Mouse (Mus musculus) heart, adult 2 months (tissue): ENCODE data around the gene Pbld2. TPM values are rescaled to one million over a fixed set of nuclear protein-coding genes. Genes with fewer than 3 reads are reported as not detected.
"Not testable (repeated sequence)": the region's sequence is repeated elsewhere in the genome, so short reads cannot be mapped to it uniquely, and the experiment has no call there.

Experiments
- DNase-seq, 2 experiments: peaks; one replicate each; pipeline ENCODE4 v3.0.0; 2021
- H3K27ac ChIP-seq: fragments of 200-600 bp; 2 replicates; pipeline ENCODE4 v1.8.1; 2022
- H3K27me3 ChIP-seq: fragments of 200-500 bp; 2 replicates; pipeline ENCODE4 v1.6.1; 2012; ENCODE audit warnings: mild to moderate bottlenecking, low read length, inconsistent platforms, mixed read lengths; ENCODE audit not compliant: control insufficient read depth, insufficient read depth
- H3K36me3 ChIP-seq: fragments of 200-500 bp; 2 replicates; pipeline ENCODE4 v1.6.1; 2012; ENCODE audit warnings: low read length, inconsistent platforms; ENCODE audit not compliant: control insufficient read depth, insufficient read depth
- H3K4me1 ChIP-seq: fragments of 200-500 bp; 2 replicates; pipeline ENCODE4 v1.6.1; 2011; ENCODE audit warnings: low read length; ENCODE audit not compliant: control insufficient read depth, insufficient read depth
- H3K4me3 ChIP-seq: fragments of 200-600 bp; 2 replicates; pipeline ENCODE4 v1.8.1; 2022
- H3K79me2 ChIP-seq: fragments of 200-500 bp; replicated peaks from 2 replicates; pipeline ENCODE4 v1.6.1; 2012; ENCODE audit warnings: mild to moderate bottlenecking, inconsistent platforms, low read length, moderate library complexity, mixed read lengths; ENCODE audit not compliant: control insufficient read depth, insufficient read depth
- H3K9ac ChIP-seq: fragments of 200-500 bp; 2 replicates; pipeline ENCODE4 v1.6.1; 2012; ENCODE audit warnings: low read depth, mild to moderate bottlenecking, control low read depth, inconsistent platforms, low read length, mixed read lengths
- CTCF ChIP-seq: fragments of 200-600 bp; IDR thresholded peaks from 2 replicates; pipeline ENCODE4 v1.8.1; 2022; ENCODE audit warnings: antibody characterized with exemption, mild to moderate bottlenecking, moderate library complexity
- EP300 ChIP-seq: fragments of 200-500 bp; IDR thresholded peaks from 2 replicates; pipeline ENCODE4 v1.6.1; 2011; ENCODE audit warnings: low read depth, low read length, control low read depth; ENCODE audit not compliant: insufficient read depth
- POLR2A ChIP-seq: fragments of 200-500 bp; IDR thresholded peaks from 2 replicates; pipeline ENCODE4 v1.6.1; 2011; ENCODE audit warnings: mild to moderate bottlenecking, low read depth, low read length, control low read depth; ENCODE audit not compliant: insufficient read depth
- WGBS: fragments of 180-500 bp; shearing (Covaris S2); methylation state at CpG from one replicate; pipeline ENCODE4 v1.1.7; 2018; 5-methylcytosine and 5-hydroxymethylcytosine counted together
- intact Hi-C: fragments of 180-260 bp; cut with DNase I; formaldehyde crosslinking; loops from one replicate; pipeline ENCODE4 v1.15.1; 2025
- polyA plus RNA-seq: library from polyadenylated mRNA; depleted of rRNA; stranded (reverse); fragments of >200 nt; gene quantifications from 2 replicates; pipeline ENCODE4 v1.2.3, GENCODE M21; 2012
- total RNA-seq, 2 experiments: library from RNA; stranded (reverse); gene quantifications; 2 replicates each; pipeline ENCODE4 v1.2.3; 2021

Pbld2 gene
- total and polyA plus RNA-seq, 3 experiments = 0.98 to 9.9 (median 7.6) TPM

DNA sequence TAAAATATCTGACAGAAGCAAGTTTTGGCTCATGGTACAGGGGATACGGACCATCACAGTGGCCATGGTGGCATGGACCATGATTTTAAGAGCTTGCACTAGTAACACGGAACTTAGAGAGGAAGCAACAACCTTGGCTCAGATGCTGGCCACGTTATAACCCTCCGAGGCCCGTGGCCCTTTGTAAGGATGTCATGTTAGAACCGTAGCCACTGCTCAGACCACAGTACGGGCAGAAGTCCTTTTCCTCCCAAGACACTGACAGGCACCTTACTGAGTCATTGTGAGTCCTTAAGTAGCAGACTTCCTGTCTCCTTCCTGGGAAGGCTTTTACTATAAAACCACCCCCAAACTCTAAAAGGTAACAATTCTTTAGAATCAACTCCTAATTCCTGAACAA, 27.2 kb downstream of the Pbld2 start:
- Histone ChIP-seq H3K9ac (no peak overlapping the region), H3K36me3 (no peaks in the 10 kb centered on the region), H3K4me3 (no peak overlapping the region), H3K79me2 (no peaks in the 10 kb centered on the region), H3K27ac (peak overlapping the region; percentile 21), H3K4me1 (no peaks in the 10 kb centered on the region), H3K27me3 (no peaks in the 10 kb centered on the region)
- 56% methylated on average over 7 of the region's 7 CpGs for WGBS
- TF ChIP-seq POLR2A (no peak), EP300 (no peak), CTCF (no peak)
- intact Hi-C loops = no loop called here
- DNase-seq = no peak

GRCm38 (mm10) chr10:63052011-63052410, 27.9 kb downstream of the Pbld2 start:
- intact Hi-C loops = no loop called here
- Histone ChIP-seq H3K36me3 (no peaks in the 10 kb centered on the region), H3K4me1 (peaks cover 2% of the 10 kb centered on the region; the same call in 1 of the 2 replicates), H3K4me3 (no peak overlapping the region), H3K9ac (no peak overlapping the region), H3K27me3 (no peaks in the 10 kb centered on the region), H3K79me2 (no peaks in the 10 kb centered on the region), H3K27ac (no peak overlapping the region)
- no peak for DNase-seq
- TF ChIP-seq POLR2A (no peak), CTCF (no peak), EP300 (no peak)
- 84% methylated on average over 6 of the region's 6 CpGs for WGBS

DNA sequence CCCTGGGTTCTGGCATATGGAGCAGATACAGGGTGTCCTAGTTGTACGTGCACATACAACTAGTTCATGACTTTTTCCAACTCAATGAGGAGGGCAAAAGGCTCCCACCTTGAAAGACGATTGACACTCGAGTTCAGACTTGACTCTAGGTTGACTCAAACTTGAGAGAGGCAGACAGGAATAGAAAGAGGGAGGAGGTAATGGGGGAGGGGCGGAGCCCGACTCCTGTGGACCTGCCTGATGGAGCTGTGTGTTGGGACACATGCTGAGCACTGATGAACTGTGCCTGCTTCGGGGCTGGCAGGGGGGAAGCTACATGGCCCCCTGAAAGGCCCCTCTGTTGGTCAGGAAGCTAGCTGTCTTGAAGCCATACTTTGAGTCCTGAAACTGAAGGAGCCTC, 28.9 kb downstream of the Pbld2 start:
- H3K4me1 ChIP-seq = peaks cover 2% of the 10 kb centered on the region; the same call in 1 of the 2 replicates
- no peak overlapping the region for H3K27ac ChIP-seq
- no peaks in the 10 kb centered on the region for H3K27me3 ChIP-seq
- no peak for DNase-seq
- 54% methylated on average over 6 of the region's 6 CpGs for WGBS
- intact Hi-C loops = no loop called here
- H3K4me3 ChIP-seq = no peak overlapping the region
- H3K36me3 ChIP-seq = no peaks in the 10 kb centered on the region
- no peaks in the 10 kb centered on the region for H3K79me2 ChIP-seq
- TF ChIP-seq EP300 (no peak), POLR2A (no peak), CTCF (no peak)
- no peak overlapping the region for H3K9ac ChIP-seq

GRCm38 (mm10) chr10:63054071-63054470, 30.0 kb downstream of the Pbld2 start:
- DNase-seq, intact Hi-C loops, H3K27ac ChIP-seq, H3K79me2 ChIP-seq, H3K27me3 ChIP-seq, H3K36me3 ChIP-seq, H3K9ac ChIP-seq, H3K4me3 ChIP-seq, H3K4me1 ChIP-seq: not testable (repeated sequence)
- 81% methylated on average over 6 of the region's 6 CpGs for WGBS

DNA sequence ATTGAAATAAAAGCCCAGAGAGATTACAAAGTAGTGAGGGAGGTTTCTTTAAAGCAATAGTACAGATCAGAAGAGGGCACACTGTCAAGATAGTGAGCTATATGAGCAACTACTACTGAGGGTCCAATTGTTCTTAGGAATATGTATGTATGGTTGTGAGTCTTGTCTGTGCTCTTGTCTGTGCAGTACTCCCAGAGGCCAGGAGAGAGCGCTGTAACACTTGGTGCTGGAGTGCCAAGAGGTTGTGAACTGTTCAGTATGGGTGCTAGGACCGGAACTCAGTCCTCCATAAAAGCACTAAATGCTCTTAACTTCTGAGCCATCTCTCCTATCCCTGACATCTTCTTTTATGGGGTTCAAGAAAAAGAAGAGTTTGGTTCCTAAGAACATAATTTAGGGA, 30.5 kb downstream of the Pbld2 start:
- Histone ChIP-seq H3K4me3 (no peak overlapping the region), H3K27ac (no peak overlapping the region), H3K79me2 (no peaks in the 10 kb centered on the region), H3K27me3 (no peaks in the 10 kb centered on the region), H3K9ac (no peak overlapping the region), H3K36me3 (no peaks in the 10 kb centered on the region), H3K4me1 (peaks cover 2% of the 10 kb centered on the region; the same call in 1 of the 2 replicates)
- intact Hi-C loops = no loop called here
- DNase-seq = no peak
- 80% methylated on average over 2 of the region's 2 CpGs for WGBS
- TF ChIP-seq CTCF (peak; percentile 30), POLR2A (no peak), EP300 (no peak)

- WGBS = 42% methylated on average over 24 of the region's 24 CpGs
- peak; percentile 61 to 63 for DNase-seq
- Histone ChIP-seq H3K9ac (no peak overlapping the region), H3K36me3 (no peaks in the 10 kb centered on the region), H3K27ac (peak overlapping the region; percentile 65), H3K79me2 (no peaks in the 10 kb centered on the region), H3K27me3 (no peaks in the 10 kb centered on the region), H3K4me1 (peaks cover 2% of the 10 kb centered on the region; the same call in 1 of the 2 replicates), H3K4me3 (no peak overlapping the region)
- intact Hi-C loops = no loop called here
- no peak for TF ChIP-seq EP300
- no peak for TF ChIP-seq CTCF
- TF ChIP-seq POLR2A = peak; percentile 39; the same call in 1 of the 2 replicates
Measured at GRCm38 (mm10) chr10:63056966-63057750, 33.0 kb downstream of the Pbld2 start.
